Mouse (Mus musculus): Measurements from ENCODE around the gene Rnf213. TPM values are rescaled to one million over a fixed set of nuclear protein-coding genes. Genes with fewer than 3 reads are reported as not detected.

Rnf213 gene
- polyA plus RNA-seq, 1 experiment from 2014 or later, result 3.1 TPM

MicroRNAs encoded within 50 kb of the gene (microRNA counts, 519-probe panel; counts per million panel counts)
- microRNA mmu-miR-1932, result 114 counts per million

Small RNA genes within 50 kb of the gene (microRNA-seq; reads per million reads assigned to microRNA genes)
- gene Mir1932, result not detected

Other genes starting within 250 kb of the Rnf213 start
- 1.5 and 1.6 TPM in 2 replicates for gene Tbc1d16, start 164.6 kb upstream of the Rnf213 start, polyA plus RNA-seq (2015; fragmentation: Nextera tagmentation; extraction: Ambion mirVana)
- 1.4 and 1.8 TPM in 2 replicates for gene Ccdc40, start 164.5 kb upstream of the Rnf213 start, polyA plus RNA-seq (2015; fragmentation: Nextera tagmentation; extraction: Ambion mirVana)
- 17.9 and 21.1 TPM in 2 replicates for gene Gaa, start 125.2 kb upstream of the Rnf213 start, polyA plus RNA-seq (2015; fragmentation: Nextera tagmentation; extraction: Ambion mirVana)
- gene Eif4a3, start 93.0 kb upstream of the Rnf213 start, polyA plus RNA-seq (2015; fragmentation: Nextera tagmentation; extraction: Ambion mirVana), result 236 and 242 TPM in 2 replicates
- gene Card14, start 85.3 kb upstream of the Rnf213 start, polyA plus RNA-seq (2015; fragmentation: Nextera tagmentation; extraction: Ambion mirVana), result 0.20 and 0.22 TPM in 2 replicates
- gene Sgsh, start 37.6 kb upstream of the Rnf213 start, polyA plus RNA-seq (2015; fragmentation: Nextera tagmentation; extraction: Ambion mirVana), result 2.2 and 2.7 TPM in 2 replicates
- 1.4 and 1.8 TPM in 2 replicates for gene Slc26a11, start 37.5 kb upstream of the Rnf213 start, polyA plus RNA-seq (2015; fragmentation: Nextera tagmentation; extraction: Ambion mirVana)
- 7.6 and 7.9 TPM in 2 replicates for gene Endov, start 98.2 kb downstream of the Rnf213 start, polyA plus RNA-seq (2015; fragmentation: Nextera tagmentation; extraction: Ambion mirVana)
- 0.05 TPM in 1 of 2 replicates, not detected in the other for gene Nptx1, start 154.7 kb downstream of the Rnf213 start, polyA plus RNA-seq (2015; fragmentation: Nextera tagmentation; extraction: Ambion mirVana)
- gene Rptor, start 209.8 kb downstream of the Rnf213 start, polyA plus RNA-seq (2015; fragmentation: Nextera tagmentation; extraction: Ambion mirVana), result 4.9 and 5.1 TPM in 2 replicates